Mouse (Mus musculus): ENCODE results near the gene Hao1. TPM values are rescaled to one million over a fixed set of nuclear protein-coding genes. Genes with fewer than 3 reads are reported as not detected.

Hao1 gene
- polyA plus RNA-seq, 1 experiment = not detected

DNA sequence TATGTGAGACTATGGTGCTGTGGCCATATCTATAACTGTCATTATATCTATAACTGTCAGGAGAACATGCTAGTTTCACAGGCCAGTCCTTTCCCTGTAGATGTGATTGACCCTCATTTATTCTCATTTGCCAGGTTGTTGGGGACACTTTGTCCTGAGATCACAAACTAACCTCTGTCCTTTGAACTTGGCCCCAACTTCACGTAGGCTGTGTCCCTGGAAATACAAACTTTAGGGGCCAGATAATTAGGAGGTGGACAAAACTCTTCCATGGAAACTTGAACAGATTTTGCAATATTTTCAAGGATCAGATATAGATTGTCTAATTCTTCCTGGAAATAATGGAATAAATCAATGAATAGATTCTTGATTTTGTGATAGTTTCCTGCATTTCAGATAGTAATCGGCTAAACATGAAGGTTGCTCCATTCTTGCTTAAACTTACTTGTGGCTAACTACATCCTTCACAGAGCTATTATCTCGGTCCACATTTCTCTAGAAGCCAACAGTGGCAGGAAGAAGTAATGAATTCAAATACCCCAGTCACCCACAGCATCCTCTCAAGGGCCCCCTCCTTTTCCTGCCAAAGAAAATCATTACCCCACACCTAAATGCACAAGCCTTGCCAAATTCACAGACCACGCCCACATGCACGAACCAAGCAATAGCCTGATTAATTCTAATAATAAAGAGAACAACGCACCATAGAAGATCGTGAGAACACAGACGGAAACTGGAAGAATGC is 9.7 kb downstream of the Hao1 start:
- H3K27me3 ChIP-seq (replicated peaks; ENCODE audit: control insufficient read depth, insufficient read depth, low read length) = no peaks in the 10 kb centered on the region
- no peaks in the 10 kb centered on the region for H3K36me3 ChIP-seq (ENCODE audit: control insufficient read depth, insufficient read depth, low read length)
- H3K27ac ChIP-seq (ENCODE audit: insufficient read depth, low read depth, low read length) = no peak overlapping the region
- WGBS = 54% methylated on average over 8 of the region's 8 CpGs
- TF ChIP-seq POLR2A (IDR thresholded peaks at IDR 0.05; ENCODE audit: low read depth, low read length) = no peak
- TF ChIP-seq CTCF (conservative IDR thresholded peaks at IDR 0.05; ENCODE audit: insufficient read depth, insufficient read length, low read depth, low read length) = no peak
- H3K4me1 ChIP-seq (ENCODE audit: control insufficient read depth, insufficient read depth, low read length) = no peaks in the 10 kb centered on the region
- no peak overlapping the region for H3K4me3 ChIP-seq (ENCODE audit: insufficient read depth, low read depth, low read length)
- no peak for DNase-seq

DNA sequence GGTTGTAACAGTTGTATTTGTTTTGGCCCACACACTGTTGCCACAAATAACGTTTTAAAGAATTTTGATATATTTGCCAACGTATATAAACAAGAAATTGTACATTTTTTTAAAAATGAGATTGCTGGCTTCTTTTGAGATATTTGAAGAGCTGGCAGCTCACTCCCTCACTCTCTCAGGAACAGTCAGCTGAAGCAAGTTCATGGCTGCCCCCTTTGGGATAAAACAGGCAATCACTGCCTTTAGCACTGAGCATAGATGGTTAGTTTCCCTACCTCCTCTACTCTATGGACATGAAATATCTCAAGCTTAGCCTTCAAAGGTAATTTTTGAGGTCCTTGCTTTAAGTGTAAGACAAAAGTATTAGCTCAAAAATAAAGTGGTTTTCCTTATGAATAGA is 10.7 kb downstream of the Hao1 start:
- no peak overlapping the region for H3K27ac ChIP-seq (ENCODE audit: insufficient read depth, low read depth, low read length)
- no peak for DNase-seq
- no peak overlapping the region for H3K4me3 ChIP-seq (ENCODE audit: insufficient read depth, low read depth, low read length)
- WGBS = 50% methylated on average over 2 of the region's 2 CpGs
- no peaks in the 10 kb centered on the region for H3K36me3 ChIP-seq (ENCODE audit: control insufficient read depth, insufficient read depth, low read length)
- no peaks in the 10 kb centered on the region for H3K4me1 ChIP-seq (ENCODE audit: control insufficient read depth, insufficient read depth, low read length)
- no peaks in the 10 kb centered on the region; the same call in 1 of the 2 replicates for H3K27me3 ChIP-seq (replicated peaks; ENCODE audit: control insufficient read depth, insufficient read depth, low read length)
- no peak for TF ChIP-seq POLR2A (IDR thresholded peaks at IDR 0.05; ENCODE audit: low read depth, low read length)
- no peak for TF ChIP-seq CTCF (conservative IDR thresholded peaks at IDR 0.05; ENCODE audit: insufficient read depth, insufficient read length, low read depth, low read length)

DNA sequence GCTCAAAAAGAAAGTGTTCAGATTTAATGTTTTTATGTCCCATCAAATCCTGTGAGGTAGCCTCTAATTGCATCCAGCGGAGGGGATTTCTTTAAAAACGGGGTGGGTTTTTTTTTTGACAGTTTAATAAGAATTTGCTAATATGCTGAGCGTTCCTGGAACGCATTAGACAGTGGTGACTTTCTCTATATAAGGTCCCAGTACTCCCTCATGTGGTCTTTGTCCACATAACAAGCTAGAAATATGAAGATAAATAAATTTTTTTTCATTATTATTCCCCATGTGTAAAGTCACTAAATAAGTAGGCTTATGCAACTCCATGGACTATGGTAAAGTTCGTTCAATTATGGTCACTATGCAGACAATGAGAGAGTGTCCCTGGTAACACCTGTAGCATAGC is 13.1 kb downstream of the Hao1 start:
- DNase-seq = no peak
- WGBS = 59% methylated on average over 5 of the region's 5 CpGs
- TF ChIP-seq POLR2A (IDR thresholded peaks at IDR 0.05; ENCODE audit: low read depth, low read length) (no peak), CTCF (conservative IDR thresholded peaks at IDR 0.05; ENCODE audit: insufficient read depth, insufficient read length, low read depth, low read length) (no peak)

DNA sequence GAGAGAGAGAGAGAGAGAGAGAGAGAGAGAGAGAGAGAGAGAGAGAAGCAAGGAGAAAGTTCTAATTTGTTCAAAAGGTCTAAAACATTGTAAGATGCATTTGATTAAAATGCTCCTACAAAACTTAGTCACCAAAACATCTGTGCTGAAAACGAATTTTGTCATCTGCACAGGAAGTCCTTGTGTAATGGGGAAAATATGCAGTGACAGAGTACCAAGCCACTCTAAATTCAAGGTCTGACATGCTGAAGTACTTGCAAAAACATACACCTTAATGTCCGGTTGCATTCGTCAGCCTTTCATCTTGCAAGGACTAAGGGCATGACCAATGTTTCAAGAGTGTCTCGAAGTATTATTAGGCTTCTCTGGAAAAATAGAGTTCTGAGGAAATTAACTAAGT is 15.7 kb downstream of the Hao1 start:
- WGBS = 60% methylated on average over 4 of the region's 4 CpGs
- H3K4me3 ChIP-seq (ENCODE audit: insufficient read depth, low read depth, low read length) = no peak overlapping the region
- H3K4me1 ChIP-seq (ENCODE audit: control insufficient read depth, insufficient read depth, low read length) = no peaks in the 10 kb centered on the region
- no peak for DNase-seq
- no peaks in the 10 kb centered on the region for H3K36me3 ChIP-seq (ENCODE audit: control insufficient read depth, insufficient read depth, low read length)
- TF ChIP-seq CTCF (conservative IDR thresholded peaks at IDR 0.05; ENCODE audit: insufficient read depth, insufficient read length, low read depth, low read length) = no peak
- TF ChIP-seq POLR2A (IDR thresholded peaks at IDR 0.05; ENCODE audit: low read depth, low read length) = no peak
- H3K27ac ChIP-seq (ENCODE audit: insufficient read depth, low read depth, low read length) = no peak overlapping the region
- no peaks in the 10 kb centered on the region; the same call in 1 of the 2 replicates for H3K27me3 ChIP-seq (replicated peaks; ENCODE audit: control insufficient read depth, insufficient read depth, low read length)

More for the DNA sequence above, 13.1 kb downstream of the Hao1 start:
- Histone ChIP-seq H3K27ac (ENCODE audit: insufficient read depth, low read depth, low read length) (no peak overlapping the region), H3K36me3 (ENCODE audit: control insufficient read depth, insufficient read depth, low read length) (no peaks in the 10 kb centered on the region), H3K4me3 (ENCODE audit: insufficient read depth, low read depth, low read length) (no peak overlapping the region), H3K27me3 (replicated peaks; ENCODE audit: control insufficient read depth, insufficient read depth, low read length) (no peaks in the 10 kb centered on the region; the same call in 1 of the 2 replicates), H3K4me1 (ENCODE audit: control insufficient read depth, insufficient read depth, low read length) (no peaks in the 10 kb centered on the region)

DNA sequence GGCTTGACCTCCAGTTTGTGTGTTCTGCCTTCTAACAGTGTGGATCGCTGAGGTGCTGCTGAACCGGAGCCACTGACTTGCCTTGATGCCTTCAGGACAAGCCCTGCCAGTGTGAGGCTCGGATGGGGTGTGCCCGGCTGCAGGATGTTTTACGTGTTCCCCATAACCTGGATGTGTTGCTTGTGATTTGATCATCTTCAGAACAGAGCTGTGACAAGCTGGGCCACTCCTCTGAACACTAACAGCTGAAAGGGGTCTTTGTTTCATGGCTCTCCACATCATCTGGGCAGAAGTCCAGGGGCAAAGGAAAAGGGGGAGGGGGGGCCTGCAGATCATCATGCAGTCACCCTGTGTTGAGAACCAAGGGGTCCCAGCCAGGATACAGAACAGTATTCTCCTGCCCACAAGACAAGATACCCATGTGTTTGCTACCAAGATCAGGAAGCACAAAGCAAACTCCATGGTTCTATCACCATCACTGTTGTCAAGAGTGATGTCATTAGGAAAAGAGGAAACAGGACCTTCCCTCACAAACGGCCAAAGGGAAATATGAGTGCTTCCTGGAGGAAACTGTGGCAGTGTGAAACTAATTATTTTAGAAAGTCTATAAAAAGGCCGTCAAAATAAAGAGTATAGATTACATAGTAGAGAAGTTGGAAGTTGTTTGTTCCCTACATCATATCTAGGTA is 25.9 kb downstream of the Hao1 start:
- H3K4me3 ChIP-seq (ENCODE audit: insufficient read depth, low read depth, low read length) = no peak overlapping the region
- TF ChIP-seq CTCF (conservative IDR thresholded peaks at IDR 0.05; ENCODE audit: insufficient read depth, insufficient read length, low read depth, low read length) (no peak), POLR2A (IDR thresholded peaks at IDR 0.05; ENCODE audit: low read depth, low read length) (no peak)
- no peak overlapping the region for H3K27ac ChIP-seq (ENCODE audit: insufficient read depth, low read depth, low read length)
- peak; percentile 4 for DNase-seq
- no peaks in the 10 kb centered on the region for H3K4me1 ChIP-seq (ENCODE audit: control insufficient read depth, insufficient read depth, low read length)
- no peaks in the 10 kb centered on the region for H3K27me3 ChIP-seq (replicated peaks; ENCODE audit: control insufficient read depth, insufficient read depth, low read length)
- H3K36me3 ChIP-seq (ENCODE audit: control insufficient read depth, insufficient read depth, low read length) = no peaks in the 10 kb centered on the region
- whole genome bisulfite sequencing = 34% methylated on average over 7 of the region's 7 CpGs

DNA sequence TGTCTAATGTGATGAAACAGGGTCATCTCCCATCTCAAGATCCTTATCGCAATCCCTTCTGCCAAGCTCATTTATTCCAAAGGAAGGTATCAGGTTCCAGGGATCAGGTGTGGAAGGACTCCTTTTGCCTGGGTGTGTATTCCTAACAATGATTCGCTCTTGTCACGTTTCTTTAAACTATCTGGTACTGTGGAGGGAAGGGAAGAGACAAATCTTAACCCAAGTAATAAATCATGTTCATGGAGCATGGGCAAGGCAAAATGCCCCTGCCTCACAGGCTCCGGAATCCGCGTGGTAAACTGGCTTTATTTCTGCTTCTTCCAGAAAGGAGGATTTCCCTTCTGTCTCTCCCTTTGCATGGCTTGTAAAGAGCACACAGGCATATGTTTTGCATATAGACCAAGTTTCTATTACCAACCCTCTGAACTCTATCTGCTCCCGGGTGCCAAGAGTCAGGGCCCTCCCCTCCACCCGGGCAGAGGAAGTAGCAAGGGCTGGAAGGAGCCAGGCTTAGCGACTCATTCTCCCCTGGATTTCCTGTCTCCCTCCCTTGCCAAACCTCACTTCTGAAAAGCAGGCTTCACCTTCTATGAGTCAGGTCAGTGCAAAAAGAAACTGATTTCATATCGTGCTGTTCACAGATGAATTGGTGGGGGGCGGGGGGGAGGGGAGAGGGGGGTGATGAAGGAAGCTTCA is 26.6 kb downstream of the Hao1 start:
- no peaks in the 10 kb centered on the region for H3K4me1 ChIP-seq (ENCODE audit: control insufficient read depth, insufficient read depth, low read length)
- TF ChIP-seq POLR2A (IDR thresholded peaks at IDR 0.05; ENCODE audit: low read depth, low read length) = no peak
- TF ChIP-seq CTCF (conservative IDR thresholded peaks at IDR 0.05; ENCODE audit: insufficient read depth, insufficient read length, low read depth, low read length) = no peak
- H3K27ac ChIP-seq (ENCODE audit: insufficient read depth, low read depth, low read length) = no peak overlapping the region
- peak; percentile 52 for DNase-seq
- 19% methylated on average over 11 of the region's 11 CpGs for WGBS
- H3K27me3 ChIP-seq (replicated peaks; ENCODE audit: control insufficient read depth, insufficient read depth, low read length) = no peaks in the 10 kb centered on the region
- no peaks in the 10 kb centered on the region for H3K36me3 ChIP-seq (ENCODE audit: control insufficient read depth, insufficient read depth, low read length)
- H3K4me3 ChIP-seq (ENCODE audit: insufficient read depth, low read depth, low read length) = no peak overlapping the region

DNA sequence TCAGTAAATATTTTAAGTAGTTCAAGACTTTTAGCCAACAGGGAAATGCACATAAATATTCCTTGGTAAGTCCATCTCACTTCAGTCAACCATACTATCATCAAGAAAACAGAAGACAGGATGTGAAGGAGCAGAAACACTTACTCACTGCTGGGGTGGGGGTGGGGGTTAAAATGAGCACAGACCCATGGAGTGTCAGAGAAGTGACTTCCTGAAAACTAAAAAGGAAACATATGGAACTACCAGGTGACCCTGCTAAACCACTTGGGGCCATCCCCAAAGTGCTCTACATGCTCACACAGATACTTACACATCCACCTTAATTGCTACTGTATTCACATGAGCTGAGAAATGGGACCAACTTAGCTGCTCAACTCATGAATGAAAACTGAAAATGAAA is 36.1 kb downstream of the Hao1 start:
- no peak for DNase-seq
- Histone ChIP-seq H3K27me3 (replicated peaks; ENCODE audit: control insufficient read depth, insufficient read depth, low read length) (no peaks in the 10 kb centered on the region), H3K4me1 (ENCODE audit: control insufficient read depth, insufficient read depth, low read length) (no peaks in the 10 kb centered on the region), H3K27ac (ENCODE audit: insufficient read depth, low read depth, low read length) (no peak overlapping the region), H3K4me3 (ENCODE audit: insufficient read depth, low read depth, low read length) (no peak overlapping the region), H3K36me3 (ENCODE audit: control insufficient read depth, insufficient read depth, low read length) (no peaks in the 10 kb centered on the region)
- TF ChIP-seq CTCF (conservative IDR thresholded peaks at IDR 0.05; ENCODE audit: insufficient read depth, insufficient read length, low read depth, low read length) = no peak
- TF ChIP-seq POLR2A (IDR thresholded peaks at IDR 0.05; ENCODE audit: low read depth, low read length) = no peak
